In genomic region chr19:45005957-45006712, GRCm38 (mm10) we compare ENCODE assay signal across 8 mouse cellular contexts. TPM values are rescaled to one million over a fixed set of nuclear protein-coding genes. Genes with fewer than 3 reads are reported as not detected.
A peak's percentile ranks its signal among the peaks of the same experiment; 100 is the strongest.
DNase-seq lines count a peak whose midpoint lies in the region; ATAC-seq lines count a peak whose summit lies in the region.

Mrpl43 (minus strand) TSS chr19:45006442.

- WGBS in hindbrain, embryonic 12.5 days: under 1% methylated on average over 82 of the region's 82 CpGs

- peak within 1 kb of the TSS; percentile 84 for H3K27ac ChIP-seq in hindbrain, embryonic 12.5 days

- peaks cover 20% of the 10 kb centered on the region for H3K4me1 ChIP-seq in hindbrain, embryonic 12.5 days

- peak; percentile 97 for DNase-seq in Muller cell, postnatal 12 days (ENCODE audit: inconsistent ontology term)
- peak; percentile 96 for DNase-seq in cerebellum, adult 9-11 months
- peak; percentile 94 to 95 for DNase-seq in frontal cortex, postnatal 10 days (ENCODE audit: low spot score in 2 of 2)
- peak; percentile 97 to 98 for DNase-seq in layer of hippocampus, postnatal 25 days (ENCODE audit: extremely low spot score in 1 of 2, low spot score in 1 of 2)
- DNase-seq in lung, postnatal 25 days (ENCODE audit: low spot score): peak; percentile 97
- DNase-seq in retina, embryonic 14.5 days (ENCODE audit: low spot score): peak; percentile 96
- DNase-seq in thymus, postnatal 4 days: peak; percentile 99

- H3K36me3 ChIP-seq in hindbrain, embryonic 12.5 days: peaks cover 52% of the 10 kb centered on the region

- H3K4me2 ChIP-seq in hindbrain, embryonic 12.5 days (replicated peaks): peak within 1 kb of the TSS; percentile 96

- no peaks in the 10 kb centered on the region for H3K9me3 ChIP-seq in hindbrain, embryonic 12.5 days (replicated peaks)

- H3K27me3 ChIP-seq in hindbrain, embryonic 12.5 days: no peaks in the 10 kb centered on the region

- peak within 1 kb of the TSS; percentile 89 for H3K9ac ChIP-seq in hindbrain, embryonic 12.5 days

- peak; percentile 92 for ATAC-seq in hindbrain, embryonic 12.5 days (ENCODE audit: low FRiP score)

- H3K4me3 ChIP-seq in hindbrain, embryonic 12.5 days: peak within 1 kb of the TSS; percentile 97

RNA-seq across cellular contexts. Expression of gene Mrpl43, which starts in this region (rescaled TPM):
- polyA plus RNA-seq in hindbrain, embryonic 12.5 days (2016; fragmentation: Nextera tagmentation; extraction: Ambion mirVana): 79.4 and 81.6 TPM in 2 replicates
- 10 to 100 TPM; 43.8 to 45.0 TPM for total RNA-seq in layer of hippocampus, postnatal 25 days (2021)

Comparison
In these comparisons a context has a peak if more than half of its experiments do, and no peak if none do; other contexts are left out.
1. Peak in every context shown above with its lines: DNase-seq, ATAC-seq, H3K4me3 ChIP-seq and H3K27ac ChIP-seq.